Mouse (Mus musculus) forebrain, embryonic 11.5 days (tissue): ENCODE measurements around the gene Hhat. TPM values are rescaled to one million over a fixed set of nuclear protein-coding genes. Genes with fewer than 3 reads are reported as not detected.
A peak's percentile ranks its signal among the peaks of the same experiment; 100 is the strongest.

Experiments
- ATAC-seq: fragments of 200-750 bp; cut with Nextera tagmentation; replicated peaks from 2 replicates; pipeline ENCODE4 v1.8.0; 2017; ENCODE audit warnings: moderate TSS enrichment; ENCODE audit not compliant: low FRiP score
- DNase-seq: peaks from one replicate; pipeline ENCODE4 v3.0.0-alpha.2; 2017; ENCODE audit warnings: low spot score
- H3K27ac ChIP-seq: fragments of 300-500 bp; sonication (generic); 2 replicates; pipeline ENCODE4 v1.5.1; 2014; ENCODE audit warnings: low read depth, low read length
- H3K27me3 ChIP-seq: fragments of 300-500 bp; sonication (generic); 2 replicates; pipeline ENCODE4 v1.6.1; 2014; ENCODE audit warnings: mild to moderate bottlenecking, low read length, mixed read lengths; ENCODE audit not compliant: control insufficient read depth, insufficient read depth
- H3K36me3 ChIP-seq: fragments of 300-500 bp; sonication (generic); 2 replicates; pipeline ENCODE4 v1.6.1; 2014; ENCODE audit warnings: mild to moderate bottlenecking, low read length, moderate library complexity, mixed read lengths; ENCODE audit not compliant: control insufficient read depth, insufficient read depth
- H3K4me1 ChIP-seq: fragments of 300-500 bp; sonication (generic); replicated peaks from 2 replicates; pipeline ENCODE4 v1.6.1; 2014; ENCODE audit warnings: low read length, mixed read lengths; ENCODE audit not compliant: control insufficient read depth, insufficient read depth
- H3K4me2 ChIP-seq: fragments of 300-500 bp; sonication (generic); 2 replicates; pipeline ENCODE4 v1.6.1; 2014; ENCODE audit warnings: low read depth, mild to moderate bottlenecking, low read length, moderate library complexity, mixed read lengths; ENCODE audit not compliant: severe bottlenecking
- H3K4me3 ChIP-seq: fragments of 300-500 bp; sonication (generic); 2 replicates; pipeline ENCODE4 v1.5.1; 2014; ENCODE audit warnings: low read depth, low read length
- H3K9ac ChIP-seq: fragments of 300-500 bp; sonication (generic); 2 replicates; pipeline ENCODE4 v1.6.1; 2014; ENCODE audit warnings: low read length
- H3K9me3 ChIP-seq: fragments of 300-500 bp; sonication (generic); 2 replicates; pipeline ENCODE4 v1.6.1; 2016; ENCODE audit warnings: low read length, mixed read lengths; ENCODE audit not compliant: control insufficient read depth
- WGBS: fragments of 180-500 bp; shearing (Covaris S2); extraction: QIAGEN DNeasy Blood & Tissue Kit; methylation state at CpG from one replicate; pipeline ENCODE4 v1.1.7; 2014; 5-methylcytosine and 5-hydroxymethylcytosine counted together
- polyA plus RNA-seq: library from polyadenylated mRNA; unstranded; fragments of >200 nt; fragmentation: Nextera tagmentation; extraction: Ambion mirVana; gene quantifications from 2 replicates; pipeline ENCODE4 v1.2.1, GENCODE M21; 2014

Gene Hhat
- polyA plus RNA-seq = 6.2 and 8.0 TPM in 2 replicates

DNA sequence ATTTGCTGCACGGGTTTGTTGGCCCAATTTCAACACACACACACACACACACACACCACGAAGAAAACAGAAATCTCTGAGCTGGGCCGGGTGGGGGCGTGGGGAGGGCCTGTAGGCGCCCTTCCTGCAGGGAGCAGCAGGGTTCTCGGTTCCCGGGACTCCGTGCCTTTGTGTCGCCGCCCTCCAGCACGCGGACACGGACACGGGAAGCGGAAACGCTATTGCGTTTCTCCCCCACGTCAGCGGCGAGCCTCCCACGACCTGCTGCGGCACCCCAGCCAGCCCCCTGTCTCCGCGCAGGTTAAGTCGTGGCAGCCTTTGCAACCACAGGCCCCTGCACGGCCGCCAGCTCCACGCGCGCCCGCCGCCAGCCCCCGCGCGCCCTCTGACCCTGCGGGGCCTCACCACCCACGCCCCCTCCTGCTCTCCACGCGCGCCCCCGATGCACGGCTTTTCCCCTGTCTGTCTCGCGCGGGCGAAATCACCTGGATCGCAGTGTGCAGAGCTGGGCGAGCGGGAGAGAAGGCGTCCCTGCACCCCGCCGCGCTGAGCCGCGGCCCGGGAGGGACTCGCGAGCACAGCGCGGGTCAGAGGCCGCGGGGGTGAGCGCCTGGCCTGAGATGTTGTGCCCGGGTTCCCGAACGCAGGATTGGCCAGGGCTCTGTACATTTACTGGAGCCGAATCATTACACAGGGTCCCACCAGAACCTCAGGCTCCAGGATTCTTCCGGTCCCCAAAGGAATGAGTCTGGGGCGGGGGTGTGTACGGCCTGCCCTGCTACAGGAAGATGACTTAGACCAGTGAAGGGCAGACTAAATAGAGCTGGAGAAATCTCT is at the start of gene Hhat:
Gene Hhat, minus strand, starts transcription at position 729 of the 837 bp plus-strand sequence.
- no peaks in the 10 kb centered on the region for H3K9me3 ChIP-seq
- DNase-seq = peak; percentile 76
- WGBS = under 1% methylated on average over 70 of the region's 70 CpGs

DNA sequence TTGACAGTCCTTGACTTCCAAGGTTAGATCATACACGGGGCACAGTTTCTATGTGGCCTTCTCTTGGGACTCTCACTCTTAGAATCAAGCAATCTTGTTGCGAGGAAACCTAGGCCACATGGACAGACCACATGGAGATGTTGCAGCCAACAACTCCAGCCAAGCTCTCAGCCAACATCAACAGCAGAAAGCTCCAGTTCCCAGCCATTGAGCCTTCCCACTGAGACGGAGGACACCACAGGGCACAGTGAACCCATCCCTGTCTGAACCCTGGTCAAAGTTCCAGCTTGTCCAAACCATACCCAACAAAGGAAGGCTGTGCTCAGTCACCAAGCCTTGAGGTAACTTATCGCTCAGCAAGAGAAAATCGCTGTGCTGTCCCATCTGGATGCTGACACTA is 47.3 kb upstream of the Hhat start:
- no peak overlapping the region for H3K9ac ChIP-seq
- H3K4me2 ChIP-seq = no peak overlapping the region
- H3K9me3 ChIP-seq = no peaks in the 10 kb centered on the region
- peaks cover 8% of the 10 kb centered on the region; the same call in 1 of the 2 replicates for H3K4me1 ChIP-seq
- 90% methylated on average over 5 of the region's 5 CpGs for WGBS
- no peak overlapping the region for H3K27ac ChIP-seq
- H3K27me3 ChIP-seq = no peaks in the 10 kb centered on the region
- no peak for ATAC-seq
- DNase-seq = no peak
- H3K4me3 ChIP-seq = no peak overlapping the region
- no peaks in the 10 kb centered on the region for H3K36me3 ChIP-seq

More for the DNA sequence above, at the start of gene Hhat:
- Histone ChIP-seq H3K27me3 (no peaks in the 10 kb centered on the region), H3K4me3 (peak within 1 kb of the TSS; percentile 64), H3K4me2 (peak within 1 kb of the TSS; percentile 99), H3K9ac (peak within 1 kb of the TSS; percentile 93), H3K4me1 (peaks cover 4% of the 10 kb centered on the region; the same call in 1 of the 2 replicates), H3K27ac (peak within 1 kb of the TSS; percentile 62), H3K36me3 (no peaks in the 10 kb centered on the region)
- ATAC-seq = peak; percentile 68

DNA sequence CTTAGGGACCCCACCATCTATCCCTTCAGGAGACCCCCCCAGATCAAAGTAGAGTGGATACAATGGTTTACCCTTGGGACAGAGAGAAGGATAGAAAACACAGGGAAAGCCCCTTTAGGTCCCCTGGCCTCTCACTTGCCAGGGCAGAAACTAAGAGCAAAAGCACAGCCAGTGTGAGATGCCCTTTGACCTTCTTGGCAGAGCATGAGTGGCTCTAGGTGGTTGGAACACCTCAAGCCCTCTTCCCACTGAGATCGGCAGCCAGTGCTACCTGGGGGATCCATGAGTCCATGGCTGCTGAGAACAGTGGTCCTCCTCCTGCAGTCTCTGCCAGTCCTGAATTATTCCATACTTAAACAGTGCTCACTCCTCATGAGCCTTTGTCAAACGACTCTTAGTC is 44.8 kb upstream of the Hhat start:
- DNase-seq = no peak
- ATAC-seq = no peak
- no peaks in the 10 kb centered on the region for H3K36me3 ChIP-seq
- no peak overlapping the region for H3K9ac ChIP-seq
- H3K9me3 ChIP-seq = no peaks in the 10 kb centered on the region
- no peak overlapping the region for H3K4me3 ChIP-seq
- H3K27ac ChIP-seq = no peak overlapping the region
- no peak overlapping the region for H3K4me2 ChIP-seq
- no peaks in the 10 kb centered on the region for H3K27me3 ChIP-seq
- 54% methylated on average over 2 of the region's 2 CpGs for WGBS
- H3K4me1 ChIP-seq = no peaks in the 10 kb centered on the region

DNA sequence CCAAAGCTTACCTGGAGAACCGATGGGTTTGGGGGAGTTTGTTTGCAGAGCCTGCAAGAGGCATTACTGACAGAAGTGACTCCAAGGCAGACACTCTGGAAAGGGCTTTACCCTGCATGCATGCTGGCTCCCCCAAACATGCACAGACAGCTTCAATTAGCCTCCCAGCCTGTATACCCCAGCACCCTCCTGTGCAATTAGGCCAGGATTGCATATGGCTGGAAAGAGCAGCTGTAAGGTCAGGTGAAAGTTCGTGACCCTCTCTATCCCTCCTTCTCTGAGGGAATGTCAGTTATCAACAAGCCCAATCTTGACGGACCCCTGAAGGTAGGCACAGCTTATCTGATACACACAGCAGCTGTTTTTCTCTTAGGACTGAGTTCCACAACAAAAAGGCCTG is 43.7 kb upstream of the Hhat start:
- Histone ChIP-seq H3K4me3 (no peak overlapping the region), H3K36me3 (no peaks in the 10 kb centered on the region), H3K9me3 (no peaks in the 10 kb centered on the region), H3K4me2 (no peak overlapping the region), H3K4me1 (no peaks in the 10 kb centered on the region), H3K27me3 (no peaks in the 10 kb centered on the region), H3K9ac (no peak overlapping the region), H3K27ac (no peak overlapping the region)
- no peak for DNase-seq
- 19% methylated on average over 3 of the region's 3 CpGs for WGBS
- ATAC-seq = no peak

DNA sequence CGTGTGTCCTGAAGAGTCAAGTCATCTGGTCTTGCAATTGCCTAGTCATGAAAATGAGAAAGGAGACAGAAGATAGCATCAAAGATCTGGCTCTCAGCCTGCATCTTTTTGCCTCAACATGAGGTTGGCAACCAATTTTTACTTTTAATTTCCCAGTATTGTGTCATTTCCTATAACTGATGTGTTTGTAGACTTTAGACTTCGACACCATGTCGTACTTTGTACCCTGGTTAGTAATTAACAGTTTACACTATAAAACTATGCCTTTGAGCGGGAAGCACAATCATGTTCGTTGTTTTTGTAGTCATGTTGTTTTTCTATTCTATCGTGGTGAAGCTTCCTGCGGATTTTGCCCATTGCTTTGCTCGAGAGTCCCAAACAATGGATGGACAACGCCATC is 41.7 kb upstream of the Hhat start:
- Histone ChIP-seq H3K4me3 (no peak overlapping the region), H3K4me2 (no peak overlapping the region), H3K36me3 (no peaks in the 10 kb centered on the region), H3K27ac (no peak overlapping the region), H3K9me3 (no peaks in the 10 kb centered on the region), H3K4me1 (no peaks in the 10 kb centered on the region), H3K27me3 (no peaks in the 10 kb centered on the region), H3K9ac (no peak overlapping the region)
- 94% methylated on average over 9 of the region's 9 CpGs for WGBS
- DNase-seq (no peak), ATAC-seq (no peak)

DNA sequence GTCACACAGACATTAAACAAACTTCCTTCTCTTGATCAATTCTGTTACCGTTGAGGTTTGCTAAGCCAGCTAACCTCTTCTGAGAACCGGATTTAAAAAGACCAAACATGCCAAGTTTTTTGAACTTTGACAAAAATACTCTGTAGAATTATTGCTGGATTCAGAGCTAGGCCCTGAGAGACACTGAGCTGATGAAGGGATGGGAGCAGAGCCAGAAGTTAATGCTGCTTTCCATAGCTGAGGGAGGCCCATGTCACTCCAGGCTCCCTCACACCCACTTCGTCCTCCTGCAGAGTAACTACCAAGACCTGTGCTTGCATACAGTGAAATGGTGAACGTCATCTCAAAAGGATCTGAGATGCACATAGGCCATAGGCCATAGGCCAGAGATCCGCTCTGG is 41.3 kb upstream of the Hhat start:
- H3K27ac ChIP-seq = no peak overlapping the region
- H3K36me3 ChIP-seq = no peaks in the 10 kb centered on the region
- WGBS = 94% methylated on average over 5 of the region's 5 CpGs
- no peaks in the 10 kb centered on the region for H3K27me3 ChIP-seq
- no peak overlapping the region for H3K4me3 ChIP-seq
- H3K9ac ChIP-seq = no peak overlapping the region
- no peaks in the 10 kb centered on the region for H3K9me3 ChIP-seq
- H3K4me2 ChIP-seq = no peak overlapping the region
- DNase-seq (no peak), ATAC-seq (no peak)
- no peaks in the 10 kb centered on the region for H3K4me1 ChIP-seq

DNA sequence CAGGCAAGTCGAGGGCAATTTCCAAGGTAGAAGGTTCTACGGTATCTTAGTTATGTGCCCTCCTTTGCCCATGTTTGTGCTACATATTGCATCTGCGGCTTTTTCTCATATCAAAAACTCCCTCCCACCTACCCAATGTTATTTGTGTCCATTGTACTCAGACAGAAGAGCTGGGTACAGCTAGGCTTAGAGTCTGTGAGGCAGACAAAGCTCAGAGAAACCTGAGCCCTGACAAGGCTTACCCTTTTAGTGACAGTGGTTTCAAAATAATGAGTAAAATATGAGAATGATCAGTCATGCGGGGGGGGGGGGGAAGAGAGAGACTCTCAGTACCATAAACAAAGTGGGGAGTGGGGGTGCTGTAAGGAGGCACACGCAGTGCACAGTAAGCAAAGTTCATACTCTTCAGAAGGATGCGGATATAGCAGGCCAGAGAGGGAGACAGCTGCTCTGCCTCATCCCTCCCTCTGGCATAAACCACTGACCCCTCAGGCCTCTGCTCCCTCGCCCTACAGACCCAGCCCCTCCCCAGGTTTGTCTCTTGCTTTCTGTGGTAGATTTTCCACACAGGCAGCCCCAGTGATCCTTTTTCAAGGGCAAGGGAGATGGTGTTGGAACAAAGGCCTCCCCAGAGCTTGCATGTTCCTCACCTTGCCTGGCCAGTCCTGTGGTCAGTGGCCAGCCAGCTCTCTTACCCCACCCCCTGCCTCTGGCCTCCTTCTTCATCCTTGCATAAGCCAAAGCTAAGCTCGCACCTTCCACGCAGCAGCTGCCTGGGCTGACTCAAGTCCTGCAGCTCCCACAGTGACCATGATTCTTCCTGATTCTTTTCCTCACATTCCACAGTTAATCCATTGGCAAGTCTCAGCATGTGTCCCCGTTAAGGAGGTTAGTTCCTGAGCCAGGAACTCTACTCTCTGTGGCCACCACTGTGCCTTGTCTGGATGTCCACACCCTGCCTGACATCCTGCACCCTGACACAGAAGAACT is 35.4 kb upstream of the Hhat start:
- no peak overlapping the region for H3K4me2 ChIP-seq
- peaks cover 4% of the 10 kb centered on the region; the same call in 1 of the 2 replicates for H3K4me1 ChIP-seq
- 46% methylated on average over 10 of the region's 10 CpGs for WGBS
- no peak overlapping the region for H3K27ac ChIP-seq
- H3K9me3 ChIP-seq = no peaks in the 10 kb centered on the region
- DNase-seq (no peak), ATAC-seq (no peak)
- H3K36me3 ChIP-seq = no peaks in the 10 kb centered on the region
- H3K27me3 ChIP-seq = no peaks in the 10 kb centered on the region
- H3K9ac ChIP-seq = no peak overlapping the region
- H3K4me3 ChIP-seq = no peak overlapping the region

DNA sequence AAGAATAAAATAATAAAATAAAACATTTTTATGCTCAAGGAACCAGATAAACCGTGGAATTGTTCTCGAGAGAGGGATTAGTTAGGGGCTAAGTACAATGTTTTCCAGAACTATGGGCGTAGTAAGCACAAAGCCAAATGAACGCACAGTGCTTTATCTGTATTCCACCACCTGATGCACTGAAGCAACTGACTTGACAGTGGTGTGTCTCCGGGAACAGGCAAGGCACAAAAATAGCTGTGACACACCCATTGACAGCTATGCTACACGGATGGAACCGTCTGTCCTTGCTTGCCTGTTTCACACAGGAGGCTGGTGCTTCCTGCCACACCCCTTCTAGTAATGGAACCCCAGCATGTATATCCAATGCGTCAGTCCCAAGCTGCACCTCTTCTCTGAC is 29.3 kb upstream of the Hhat start:
- Histone ChIP-seq H3K4me3 (no peak overlapping the region), H3K4me2 (no peak overlapping the region), H3K27ac (no peak overlapping the region), H3K36me3 (no peaks in the 10 kb centered on the region), H3K9ac (no peak overlapping the region), H3K27me3 (no peaks in the 10 kb centered on the region), H3K9me3 (no peaks in the 10 kb centered on the region; the same call in 1 of the 2 replicates), H3K4me1 (peaks cover 20% of the 10 kb centered on the region)
- 85% methylated on average over 8 of the region's 8 CpGs for WGBS
- ATAC-seq (no peak), DNase-seq (no peak)
